Mouse (Mus musculus): Measurements from ENCODE around the gene Aamp. TPM values are rescaled to one million over a fixed set of nuclear protein-coding genes. Genes with fewer than 3 reads are reported as not detected.

The Aamp gene
- polyA plus RNA-seq (2014; fragmentation: Illumina TruSeq; extraction: RNeasy Lipid Tissue Mini Kit (QIAGEN cat#74804); ENCODE audit: low read depth, low replicate concordance), result 7.8 TPM

DNA sequence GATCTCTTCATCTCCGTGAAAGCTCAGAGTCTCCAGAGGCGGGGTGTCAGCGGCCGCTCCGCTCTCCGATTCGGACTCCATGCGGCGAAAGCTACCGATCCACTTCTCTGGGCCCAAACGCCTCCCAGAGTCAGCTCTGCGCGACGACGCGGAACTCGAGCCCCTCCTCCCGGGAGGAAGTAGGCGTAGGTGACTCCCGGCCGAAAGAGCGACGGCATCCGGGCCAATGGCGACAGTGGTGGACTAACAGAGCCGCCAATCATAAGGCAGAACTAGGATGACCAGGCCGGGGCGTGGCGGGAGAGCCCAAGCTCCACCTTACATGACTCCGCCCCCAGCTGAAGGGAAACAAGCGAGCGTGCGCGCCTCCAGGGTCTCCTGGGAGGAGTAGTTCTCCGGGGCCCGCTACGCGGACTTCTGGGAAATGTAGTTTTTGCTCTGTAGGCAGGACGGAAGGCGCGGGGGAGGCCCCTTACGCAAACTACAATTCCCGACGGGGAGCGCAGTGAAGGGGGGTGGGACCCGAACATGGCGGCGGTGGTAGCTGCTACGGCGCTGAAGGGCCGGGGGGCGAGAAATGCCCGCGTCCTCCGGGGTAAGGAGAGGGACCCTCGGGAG, at the start of gene Aamp, which contains the start of gene Pnkd:
Gene Aamp, minus strand, starts transcription at position 196 of the 618 bp plus-strand sequence.
Gene Pnkd, plus strand, starts transcription at position 388 of the 618 bp plus-strand sequence.

DNA sequence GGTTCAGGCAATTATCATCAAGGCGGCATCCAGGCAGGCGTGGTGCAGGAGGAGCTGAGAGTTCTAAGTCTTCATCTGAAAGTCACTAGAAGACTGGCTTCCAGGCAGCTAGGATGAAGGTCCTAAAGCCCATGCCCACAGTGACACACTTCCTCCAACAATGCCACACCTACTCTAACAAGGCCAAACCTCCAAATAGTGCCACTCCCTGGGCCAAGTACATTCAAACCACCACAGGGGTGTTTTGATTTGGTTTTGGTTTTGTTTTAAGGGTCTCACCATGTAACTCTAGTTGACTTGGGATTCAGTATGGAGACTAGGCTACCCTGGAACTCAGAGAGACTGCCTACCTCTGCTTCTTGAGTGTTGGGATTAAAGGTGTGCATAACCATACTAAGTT, 21.0 kb upstream of the Aamp start, which contains the start of gene Tmbim1:
Gene Tmbim1, minus strand, starts transcription at position 101 of the 400 bp plus-strand sequence.

DNA sequence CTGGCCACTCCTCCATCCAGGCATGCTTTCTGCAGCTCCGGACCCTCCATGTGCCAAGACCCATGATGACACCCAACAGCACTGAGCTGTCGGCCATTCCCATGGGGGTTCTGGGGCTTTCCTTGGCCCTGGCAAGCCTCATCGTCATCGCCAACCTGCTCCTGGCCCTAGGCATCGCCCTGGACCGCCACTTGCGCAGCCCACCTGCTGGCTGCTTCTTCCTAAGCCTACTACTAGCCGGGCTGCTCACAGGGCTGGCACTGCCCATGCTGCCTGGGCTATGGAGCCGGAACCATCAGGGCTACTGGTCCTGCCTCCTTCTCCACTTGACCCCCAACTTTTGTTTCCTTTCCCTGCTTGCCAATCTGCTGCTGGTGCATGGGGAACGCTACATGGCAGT, 6.0 kb downstream of the Aamp start, which contains the start of gene Gpbar1:
Gene Gpbar1, plus strand, starts transcription at position 13 of the 400 bp plus-strand sequence.

DNA sequence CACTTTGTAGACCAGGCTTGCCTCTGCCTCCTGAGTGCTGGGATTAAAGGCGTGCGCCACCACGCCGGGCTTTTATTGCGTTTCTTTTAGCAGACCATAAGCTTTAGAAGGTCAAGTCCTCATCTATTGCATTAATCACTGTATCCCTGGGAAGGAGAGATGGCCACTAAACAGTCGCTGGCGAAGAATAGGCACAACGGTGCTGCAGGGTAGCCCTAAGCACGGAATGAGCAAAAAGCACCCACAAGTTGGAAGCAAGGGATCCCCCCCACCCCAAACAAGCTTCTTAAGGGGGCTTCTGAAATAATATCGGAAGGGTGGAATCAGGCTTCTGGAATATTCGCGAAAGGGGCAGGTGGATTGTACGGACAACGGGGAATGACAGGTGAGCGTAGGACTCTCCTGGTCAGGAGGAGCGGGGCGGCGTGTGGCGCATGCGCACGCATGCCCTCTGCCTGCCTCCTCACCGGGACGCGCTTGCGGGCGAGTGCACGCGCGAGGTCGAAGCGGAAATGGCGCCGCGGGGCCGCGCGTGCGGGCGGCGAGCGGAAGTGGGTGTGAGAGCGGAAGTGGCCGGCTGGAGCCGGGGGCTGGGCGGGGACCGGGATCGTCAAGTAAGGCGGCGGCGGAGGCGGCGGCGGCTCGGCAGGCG, 48.5 kb downstream of the Aamp start, which contains the start of gene Arpc2:
Gene Arpc2, plus strand, starts transcription at position 147 of the 652 bp plus-strand sequence.

Other genes with a start within 250 kb of the Aamp start
- 7.4 TPM for gene Tns1, start 160.3 kb downstream of the Aamp start, polyA plus RNA-seq (2014; fragmentation: Illumina TruSeq; extraction: RNeasy Lipid Tissue Mini Kit (QIAGEN cat#74804); ENCODE audit: low read depth, low replicate concordance)
- gene Rufy4, start 159.2 kb downstream of the Aamp start, polyA plus RNA-seq (2014; fragmentation: Illumina TruSeq; extraction: RNeasy Lipid Tissue Mini Kit (QIAGEN cat#74804); ENCODE audit: low read depth, low replicate concordance), result not detected
- not detected for gene Cxcr2, start 130.7 kb downstream of the Aamp start, polyA plus RNA-seq (2014; fragmentation: Illumina TruSeq; extraction: RNeasy Lipid Tissue Mini Kit (QIAGEN cat#74804); ENCODE audit: low read depth, low replicate concordance)
- not detected for gene Cxcr1, start 90.1 kb downstream of the Aamp start, polyA plus RNA-seq (2014; fragmentation: Illumina TruSeq; extraction: RNeasy Lipid Tissue Mini Kit (QIAGEN cat#74804); ENCODE audit: low read depth, low replicate concordance)
- gene Arpc2, start 48.7 kb downstream of the Aamp start, polyA plus RNA-seq (2014; fragmentation: Illumina TruSeq; extraction: RNeasy Lipid Tissue Mini Kit (QIAGEN cat#74804); ENCODE audit: low read depth, low replicate concordance), result 208 TPM
- not detected for gene Gpbar1, start 6.2 kb downstream of the Aamp start, polyA plus RNA-seq (2014; fragmentation: Illumina TruSeq; extraction: RNeasy Lipid Tissue Mini Kit (QIAGEN cat#74804); ENCODE audit: low read depth, low replicate concordance)
- 11.1 TPM for gene Pnkd, start 192 bp upstream of the Aamp start, polyA plus RNA-seq (2014; fragmentation: Illumina TruSeq; extraction: RNeasy Lipid Tissue Mini Kit (QIAGEN cat#74804); ENCODE audit: low read depth, low replicate concordance)
- gene Tmbim1, start 20.9 kb upstream of the Aamp start, polyA plus RNA-seq (2014; fragmentation: Illumina TruSeq; extraction: RNeasy Lipid Tissue Mini Kit (QIAGEN cat#74804); ENCODE audit: low read depth, low replicate concordance), result 21.5 TPM
- not detected for gene Catip, start 77.4 kb upstream of the Aamp start, polyA plus RNA-seq (2014; fragmentation: Illumina TruSeq; extraction: RNeasy Lipid Tissue Mini Kit (QIAGEN cat#74804); ENCODE audit: low read depth, low replicate concordance)
- 1.7 TPM for gene Slc11a1, start 90.5 kb upstream of the Aamp start, polyA plus RNA-seq (2014; fragmentation: Illumina TruSeq; extraction: RNeasy Lipid Tissue Mini Kit (QIAGEN cat#74804); ENCODE audit: low read depth, low replicate concordance)
- 26.7 TPM for gene Ctdsp1, start 106.8 kb upstream of the Aamp start, polyA plus RNA-seq (2014; fragmentation: Illumina TruSeq; extraction: RNeasy Lipid Tissue Mini Kit (QIAGEN cat#74804); ENCODE audit: low read depth, low replicate concordance)
- 0.19 TPM for gene Vil1, start 124.6 kb upstream of the Aamp start, polyA plus RNA-seq (2014; fragmentation: Illumina TruSeq; extraction: RNeasy Lipid Tissue Mini Kit (QIAGEN cat#74804); ENCODE audit: low read depth, low replicate concordance)
- gene Cnot9, start 221.3 kb upstream of the Aamp start, polyA plus RNA-seq (2014; fragmentation: Illumina TruSeq; extraction: RNeasy Lipid Tissue Mini Kit (QIAGEN cat#74804); ENCODE audit: low read depth, low replicate concordance), result 13.2 TPM